Mouse (Mus musculus) forebrain, embryonic 14.5 days (tissue): ENCODE measurements around the gene Pde4b. TPM values are rescaled to one million over a fixed set of nuclear protein-coding genes. Genes with fewer than 3 reads are reported as not detected.

Experiments used
- ATAC-seq: fragments of 200-750 bp; cut with Nextera tagmentation; 2 replicates; pipeline ENCODE4 v1.8.0; 2017; ENCODE audit warnings: mild to moderate bottlenecking, moderate library complexity
- DNase-seq: peaks from one replicate; pipeline ENCODE4 v3.0.0-alpha.2; 2015; ENCODE audit warnings: low spot score
- H3K27ac ChIP-seq: fragments of 300-500 bp; sonication (generic); 2 replicates; pipeline ENCODE4 v1.5.1; 2014; ENCODE audit warnings: low read depth, mild to moderate bottlenecking, control low read depth, low read length, moderate library complexity
- H3K27me3 ChIP-seq: fragments of 300-500 bp; sonication (generic); replicated peaks from 2 replicates; pipeline ENCODE4 v1.6.1; 2014; ENCODE audit warnings: low read length, control low read depth, mixed read lengths; ENCODE audit not compliant: control insufficient read depth, insufficient read depth
- H3K36me3 ChIP-seq: fragments of 300-500 bp; sonication (generic); 2 replicates; pipeline ENCODE4 v1.6.1; 2014; ENCODE audit warnings: low read length, control low read depth; ENCODE audit not compliant: control insufficient read depth, insufficient read depth
- H3K4me1 ChIP-seq: fragments of 300-500 bp; sonication (generic); 2 replicates; pipeline ENCODE4 v1.6.1; 2014; ENCODE audit warnings: antibody characterized with exemption, low read length, control low read depth; ENCODE audit not compliant: control insufficient read depth, insufficient read depth
- H3K4me2 ChIP-seq: fragments of 300-500 bp; sonication (generic); 2 replicates; pipeline ENCODE4 v1.6.1; 2014; ENCODE audit warnings: mild to moderate bottlenecking, control low read depth, low read length
- H3K4me3 ChIP-seq: fragments of 300-500 bp; sonication (generic); 2 replicates; pipeline ENCODE4 v1.5.1; 2014; ENCODE audit warnings: low read depth, low read length, control low read depth
- H3K9ac ChIP-seq: fragments of 300-500 bp; sonication (generic); 2 replicates; pipeline ENCODE4 v1.6.1; 2014; ENCODE audit warnings: mild to moderate bottlenecking, low read length, control low read depth, moderate library complexity
- H3K9me3 ChIP-seq: fragments of 300-500 bp; sonication (generic); replicated peaks from 2 replicates; pipeline ENCODE4 v1.6.1; 2016; ENCODE audit warnings: low read length, control low read depth, mixed read lengths; ENCODE audit not compliant: control insufficient read depth
- WGBS: fragments of 180-500 bp; shearing (Covaris S2); extraction: QIAGEN DNeasy Blood & Tissue Kit; methylation state at CpG from one replicate; pipeline ENCODE4 v1.1.7; 2014; 5-methylcytosine and 5-hydroxymethylcytosine counted together
- polyA plus RNA-seq: library from polyadenylated mRNA; unstranded; fragments of >200 nt; fragmentation: Nextera tagmentation; extraction: Ambion mirVana; gene quantifications from 2 replicates; pipeline ENCODE4 v1.2.1, GENCODE M21; 2014

The Pde4b gene
- polyA plus RNA-seq, 1 experiment from 2014 or later, result 30.8 TPM

DNA sequence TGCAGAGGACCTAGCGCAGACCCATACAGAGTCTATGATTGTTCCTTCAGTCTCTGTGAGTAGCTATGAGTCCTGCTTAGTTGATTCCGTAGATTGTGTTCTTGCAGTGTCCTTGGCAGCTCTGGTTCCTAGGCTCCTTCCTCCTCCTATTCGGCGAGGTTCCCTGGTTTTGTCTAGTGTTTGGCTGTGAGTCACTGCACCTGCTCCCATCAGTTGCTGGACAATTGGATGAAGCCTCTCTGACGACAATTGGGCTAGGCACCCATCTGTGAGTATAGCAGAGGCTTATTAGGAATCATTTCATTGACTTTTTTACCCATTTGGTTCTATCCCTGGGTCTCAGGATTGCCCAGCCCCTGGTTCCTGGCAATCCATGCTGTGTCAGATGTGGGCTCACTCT is 545.9 kb downstream of the Pde4b start:
- H3K9ac ChIP-seq, result no peak overlapping the region
- no peaks in the 10 kb centered on the region for H3K27me3 ChIP-seq
- no peaks in the 10 kb centered on the region for H3K9me3 ChIP-seq
- no peak for DNase-seq
- H3K4me1 ChIP-seq, result no peaks in the 10 kb centered on the region
- ATAC-seq, result no peak
- H3K4me3 ChIP-seq, result no peak overlapping the region
- no peak overlapping the region for H3K27ac ChIP-seq
- 91% methylated on average over 5 of the region's 5 CpGs for WGBS
- no peak overlapping the region for H3K4me2 ChIP-seq
- no peaks in the 10 kb centered on the region for H3K36me3 ChIP-seq

DNA sequence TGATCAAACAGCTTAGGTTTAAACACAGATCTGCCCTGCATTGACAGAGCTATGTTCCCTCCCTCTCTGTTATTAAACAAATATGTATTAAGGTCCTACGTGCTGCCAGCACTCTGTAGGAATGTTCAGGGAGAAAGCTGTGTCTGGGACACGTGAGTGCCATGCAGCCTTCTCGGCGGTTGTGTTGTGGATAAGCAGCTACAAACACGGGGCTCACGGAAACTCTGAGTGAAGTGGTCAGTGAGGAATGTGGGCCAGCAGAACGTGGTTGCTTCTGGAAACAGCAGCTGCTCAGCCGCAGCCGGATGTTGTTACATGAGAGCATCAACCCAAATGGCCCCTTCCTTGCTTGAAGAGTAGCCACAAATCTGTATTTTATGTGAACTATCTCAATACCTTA is 547.9 kb downstream of the Pde4b start:
- no peaks in the 10 kb centered on the region for H3K36me3 ChIP-seq
- no peak overlapping the region for H3K4me2 ChIP-seq
- H3K27me3 ChIP-seq, result no peaks in the 10 kb centered on the region
- DNase-seq (no peak), ATAC-seq (no peak)
- H3K9me3 ChIP-seq, result no peaks in the 10 kb centered on the region
- WGBS, result 83% methylated on average over 9 of the region's 9 CpGs
- H3K27ac ChIP-seq, result no peak overlapping the region
- H3K9ac ChIP-seq, result no peak overlapping the region
- H3K4me3 ChIP-seq, result no peak overlapping the region
- H3K4me1 ChIP-seq, result no peaks in the 10 kb centered on the region

DNA sequence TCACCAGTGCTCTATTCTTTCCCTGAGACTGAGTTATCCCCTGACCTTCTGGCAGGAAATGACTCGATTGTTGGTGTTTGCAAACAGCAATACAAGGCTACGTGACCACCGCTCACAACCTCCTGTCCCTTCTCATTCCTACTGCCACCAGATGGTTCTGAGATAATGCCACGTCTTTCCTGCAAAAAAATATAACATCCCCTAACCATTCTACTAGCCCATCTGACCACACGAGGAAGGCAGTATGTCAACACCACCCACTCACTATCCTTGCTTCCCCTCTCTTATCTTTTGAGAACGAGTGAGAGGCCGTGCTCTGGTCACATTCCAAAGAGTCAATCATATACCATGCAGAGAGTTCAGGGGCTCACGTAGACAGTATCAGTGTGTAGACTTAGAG is 548.6 kb downstream of the Pde4b start:
- H3K9me3 ChIP-seq, result no peaks in the 10 kb centered on the region
- H3K27ac ChIP-seq, result no peak overlapping the region
- no peak overlapping the region for H3K9ac ChIP-seq
- ATAC-seq (no peak), DNase-seq (no peak)
- no peaks in the 10 kb centered on the region for H3K36me3 ChIP-seq
- no peak overlapping the region for H3K4me2 ChIP-seq
- WGBS, result 86% methylated on average over 8 of the region's 8 CpGs
- H3K27me3 ChIP-seq, result no peaks in the 10 kb centered on the region
- H3K4me3 ChIP-seq, result no peak overlapping the region
- H3K4me1 ChIP-seq, result no peaks in the 10 kb centered on the region

DNA sequence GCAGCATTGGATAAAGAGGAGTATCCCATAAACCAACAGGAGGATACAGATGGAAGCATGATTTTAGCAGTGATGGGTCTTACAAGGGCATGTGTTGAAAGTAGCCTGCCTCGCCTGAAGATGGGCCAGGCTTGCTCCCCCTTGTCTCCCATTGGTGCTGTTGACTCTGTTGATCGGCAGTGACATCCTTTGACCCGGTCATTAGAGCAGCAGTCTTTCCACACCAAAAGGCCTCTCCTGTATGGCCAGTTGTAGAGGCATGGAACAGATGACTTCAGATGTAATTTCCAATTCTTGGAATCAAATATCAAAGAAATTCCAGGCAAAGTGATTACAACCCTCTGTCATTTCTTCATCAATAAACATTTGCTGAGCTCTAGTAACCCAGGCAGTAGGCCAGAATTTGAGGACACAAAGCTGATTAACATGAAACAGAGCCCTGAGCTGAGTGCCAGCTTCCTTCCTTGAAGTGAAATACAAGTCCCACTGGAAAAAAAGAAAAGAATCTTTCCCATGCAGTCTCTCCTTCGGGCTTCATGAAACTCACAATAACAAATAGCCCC is 550.1 kb downstream of the Pde4b start:
- H3K9ac ChIP-seq, result no peak overlapping the region
- no peaks in the 10 kb centered on the region for H3K4me1 ChIP-seq
- H3K4me3 ChIP-seq, result no peak overlapping the region
- H3K27me3 ChIP-seq, result no peaks in the 10 kb centered on the region
- WGBS, result 83% methylated on average over 4 of the region's 4 CpGs
- ATAC-seq (no peak), DNase-seq (peak; percentile 58)
- H3K9me3 ChIP-seq, result no peaks in the 10 kb centered on the region
- H3K36me3 ChIP-seq, result no peaks in the 10 kb centered on the region
- no peak overlapping the region for H3K4me2 ChIP-seq
- no peak overlapping the region for H3K27ac ChIP-seq

DNA sequence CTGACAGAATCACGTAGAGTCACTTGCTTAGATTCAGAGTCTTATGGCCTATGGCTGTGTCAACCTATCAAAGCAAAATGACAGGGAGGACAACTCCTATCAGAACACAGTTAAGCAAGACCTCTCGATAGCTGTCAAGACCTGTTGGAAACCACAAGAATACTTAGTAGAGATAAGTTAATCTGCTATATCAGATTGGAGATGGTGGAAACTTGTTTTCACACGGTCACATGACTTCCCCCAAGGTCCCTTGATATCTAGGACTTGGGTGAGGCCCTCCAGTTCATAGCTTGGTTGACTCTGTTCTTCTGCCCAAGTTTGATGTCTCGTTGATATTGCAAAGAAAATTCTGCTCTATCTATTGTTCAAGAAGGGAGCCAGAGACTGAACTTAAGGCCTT is 553.6 kb downstream of the Pde4b start:
- Histone ChIP-seq H3K9ac (no peak overlapping the region), H3K4me2 (no peak overlapping the region), H3K36me3 (no peaks in the 10 kb centered on the region), H3K4me3 (no peak overlapping the region), H3K27ac (no peak overlapping the region), H3K27me3 (no peaks in the 10 kb centered on the region), H3K4me1 (no peaks in the 10 kb centered on the region), H3K9me3 (no peaks in the 10 kb centered on the region)
- ATAC-seq (no peak), DNase-seq (no peak)
- 90% methylated on average over 4 of the region's 4 CpGs for WGBS

DNA sequence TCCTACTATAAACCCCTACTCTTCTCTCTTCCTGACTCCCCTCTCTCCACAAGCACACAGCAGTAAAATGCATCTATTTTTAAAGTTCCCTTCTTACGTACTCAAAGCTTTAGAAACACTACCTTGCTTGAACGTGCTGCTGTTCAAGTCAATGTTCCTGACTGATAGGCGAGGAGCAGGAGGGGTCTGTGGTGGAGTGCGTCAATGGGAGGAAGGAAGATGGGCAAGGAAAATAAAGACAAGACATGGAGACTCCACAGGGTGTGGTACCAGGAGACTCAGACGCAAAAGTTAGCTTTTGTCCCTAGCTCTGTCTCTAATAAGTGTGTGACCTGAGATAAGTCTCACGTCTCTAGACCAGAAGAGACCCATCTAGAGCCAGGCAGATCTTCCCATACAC is 556.7 kb downstream of the Pde4b start:
- ATAC-seq (no peak), DNase-seq (no peak)
- Histone ChIP-seq H3K4me3 (no peak overlapping the region), H3K4me2 (no peak overlapping the region), H3K27me3 (no peaks in the 10 kb centered on the region), H3K27ac (no peak overlapping the region), H3K4me1 (no peaks in the 10 kb centered on the region), H3K9me3 (no peaks in the 10 kb centered on the region), H3K36me3 (no peaks in the 10 kb centered on the region), H3K9ac (no peak overlapping the region)
- WGBS, result 84% methylated on average over 6 of the region's 6 CpGs

DNA sequence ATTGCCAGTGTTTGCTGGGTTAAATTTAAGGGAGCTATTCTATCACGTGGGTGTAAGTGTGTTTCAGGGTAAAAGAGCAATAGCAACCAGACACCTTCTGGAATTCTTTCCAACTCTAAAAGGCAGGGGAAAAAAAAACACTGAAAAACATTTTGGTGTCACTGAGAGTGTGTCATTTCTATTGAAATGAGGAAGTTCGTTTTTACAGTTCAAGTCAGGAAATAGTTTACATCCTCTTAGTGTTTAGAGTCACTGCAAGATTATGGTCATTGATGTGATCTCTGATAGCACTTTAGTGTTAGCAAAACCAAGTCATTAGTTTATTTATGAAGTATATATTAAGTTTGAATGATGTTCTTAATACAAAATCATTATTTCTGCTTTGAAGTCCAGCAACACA is 559.7 kb downstream of the Pde4b start:
- H3K9ac ChIP-seq, result no peak overlapping the region
- H3K4me3 ChIP-seq, result no peak overlapping the region
- H3K36me3 ChIP-seq, result no peaks in the 10 kb centered on the region
- DNase-seq (no peak), ATAC-seq (no peak)
- H3K4me1 ChIP-seq, result no peaks in the 10 kb centered on the region
- WGBS, result 77% methylated on average over 2 of the region's 2 CpGs
- H3K9me3 ChIP-seq, result no peaks in the 10 kb centered on the region
- no peak overlapping the region for H3K4me2 ChIP-seq
- no peak overlapping the region for H3K27ac ChIP-seq
- no peaks in the 10 kb centered on the region for H3K27me3 ChIP-seq

DNA sequence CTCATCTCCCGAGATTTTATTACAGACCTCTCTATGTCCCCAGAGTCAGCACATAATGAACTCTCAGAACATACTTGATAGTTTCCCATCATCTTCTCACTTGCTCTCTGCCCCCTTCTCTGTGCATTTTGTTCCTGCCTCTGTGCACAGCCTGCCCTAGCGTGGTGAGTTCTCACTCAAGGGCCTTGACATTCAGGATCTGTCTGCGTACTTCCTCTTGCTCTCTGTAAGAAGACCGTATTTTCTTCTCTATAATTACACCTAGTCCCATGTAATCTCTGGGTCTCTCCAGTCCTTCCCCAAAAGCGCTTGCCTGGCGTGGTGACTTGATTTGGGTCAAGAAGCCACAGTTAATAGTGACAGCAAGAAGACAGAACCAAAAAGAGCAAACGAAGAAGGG is 568.0 kb downstream of the Pde4b start:
- WGBS, result 92% methylated on average over 7 of the region's 7 CpGs
- Histone ChIP-seq H3K27me3 (no peaks in the 10 kb centered on the region), H3K9ac (no peak overlapping the region), H3K9me3 (no peaks in the 10 kb centered on the region), H3K4me1 (no peaks in the 10 kb centered on the region), H3K4me3 (no peak overlapping the region), H3K27ac (no peak overlapping the region), H3K36me3 (no peaks in the 10 kb centered on the region), H3K4me2 (no peak overlapping the region)
- DNase-seq (no peak), ATAC-seq (no peak)

DNA sequence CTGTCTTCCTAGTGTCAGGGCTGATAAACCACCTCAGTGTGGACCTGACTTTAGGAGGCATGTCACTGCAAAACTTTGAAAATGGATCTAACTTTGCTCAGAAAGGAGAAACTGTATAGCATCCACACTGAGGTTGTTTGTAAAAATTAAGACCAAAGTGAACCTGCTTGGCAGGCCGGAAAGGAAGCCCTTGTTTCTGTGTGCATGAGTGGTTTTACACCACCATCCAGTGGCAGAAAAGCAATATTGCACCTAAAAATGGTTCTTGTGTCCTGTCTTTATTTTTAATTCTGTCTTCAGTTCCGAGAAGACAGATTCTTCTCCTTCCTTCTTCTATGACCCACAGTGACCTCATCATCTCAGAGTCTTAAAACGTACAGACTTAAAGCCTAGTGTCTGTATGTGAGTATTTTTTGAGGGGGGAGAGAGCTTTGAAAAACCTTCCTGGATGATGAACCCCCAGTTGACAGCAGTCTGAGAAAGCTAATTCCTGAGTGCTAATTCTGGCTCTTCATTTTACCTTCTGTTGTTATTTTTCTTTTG is 569.2 kb downstream of the Pde4b start:
- 18% methylated on average over 3 of the region's 3 CpGs for WGBS
- no peak overlapping the region for H3K4me2 ChIP-seq
- no peaks in the 10 kb centered on the region for H3K4me1 ChIP-seq
- ATAC-seq, result peak; percentile 66; the same call in 1 of the 2 replicates
- H3K9ac ChIP-seq, result no peak overlapping the region
- H3K36me3 ChIP-seq, result no peaks in the 10 kb centered on the region
- H3K27ac ChIP-seq, result no peak overlapping the region
- H3K9me3 ChIP-seq, result no peaks in the 10 kb centered on the region
- no peaks in the 10 kb centered on the region for H3K27me3 ChIP-seq
- peak; percentile 88 for DNase-seq
- H3K4me3 ChIP-seq, result no peak overlapping the region
